In the genomic region with DNA sequence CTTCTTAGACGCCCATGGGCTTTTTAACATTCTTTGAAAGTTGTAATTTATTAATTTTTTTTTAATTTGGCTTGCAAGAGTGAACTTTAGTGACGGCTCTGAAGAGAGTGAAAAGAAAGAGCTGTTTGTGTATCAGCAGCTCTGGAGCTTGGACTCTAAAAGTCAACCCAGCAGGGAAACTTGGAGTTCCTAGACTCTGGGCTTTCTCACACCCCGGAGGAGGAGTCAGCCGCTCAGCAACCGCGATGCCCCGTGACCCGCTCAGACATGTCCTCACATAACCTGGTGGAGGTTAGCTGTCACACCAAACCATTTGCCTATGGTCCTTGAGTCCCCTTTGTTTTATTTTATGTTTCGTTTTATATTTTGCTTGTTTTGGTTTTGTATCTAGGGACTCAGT, we compare ENCODE assay signal across 20 mouse cellular contexts.
DNase-seq lines count a peak whose midpoint lies in the region; ATAC-seq lines count a peak whose summit lies in the region.
"Had no signal": no experiment of that assay in that cellular context is flagged by ENCODE, and none has a peak within 500 bp of the region (broad histone marks: within the 10 kb centered on the region; RNA-seq: fewer than 3 reads in every experiment).

No protein-coding gene starts in this region.

- H3K36me3 ChIP-seq in liver, embryonic 12.5 days: no peaks in the 10 kb centered on the region
- H3K36me3 ChIP-seq in hindbrain, embryonic 10.5 days: no peaks in the 10 kb centered on the region
- H3K36me3 ChIP-seq: embryonic facial prominence, embryonic 15.5 days; forebrain, embryonic 12.5 days had no signal

- WGBS in liver, embryonic 12.5 days (ENCODE audit: insufficient replicate concordance): 73% methylated on average over 9 of the region's 9 CpGs
- WGBS in hindbrain, embryonic 10.5 days: 84% methylated on average over 9 of the region's 9 CpGs

- no peak overlapping the region for H3K4me2 ChIP-seq in liver, embryonic 12.5 days
- H3K4me2 ChIP-seq: embryonic facial prominence, embryonic 15.5 days; forebrain, embryonic 12.5 days had no signal

- intact Hi-C loops in heart, postnatal 36 days (cut with DNase I): no loop called here

- no peaks in the 10 kb centered on the region for H3K9me3 ChIP-seq in liver, embryonic 12.5 days (replicated peaks)
- 0 out of 2 replicates have a peak, but pooled peaks cover 2% of the 10 kb centered on the region for H3K9me3 ChIP-seq in hindbrain, embryonic 10.5 days
- H3K9me3 ChIP-seq: embryonic facial prominence, embryonic 15.5 days; forebrain, embryonic 12.5 days had no signal

- DNase-seq in heart, adult 11 months: peak; percentile 95
- DNase-seq in heart, postnatal 36 days: no peak
- DNase-seq in Muller cell, postnatal 12 days (ENCODE audit: inconsistent ontology term): peak; percentile 36
- DNase-seq in kidney, adult 18-20 months: peak; percentile 41
- DNase-seq in kidney, postnatal 10 days: peak; percentile 68
- DNase-seq in MN1 (ENCODE audit: low spot score): no peak
- DNase-seq in hindbrain, embryonic 10.5 days (ENCODE audit: low spot score): no peak
- DNase-seq: adrenal gland, postnatal 25 days; cerebellum, adult 8-10 months; embryo, embryonic 11 days; gastrocnemius, postnatal 25 days; midbrain, embryonic 14.5 days; retina, postnatal 1 day; thymus, postnatal 4 days had no signal

- H3K4me1 ChIP-seq in liver, embryonic 12.5 days: no peaks in the 10 kb centered on the region
- 0 out of 2 replicates have a peak, but pooled peaks cover 4% of the 10 kb centered on the region for H3K4me1 ChIP-seq in hindbrain, embryonic 10.5 days (replicated peaks)
- H3K4me1 ChIP-seq: embryonic facial prominence, embryonic 15.5 days; forebrain, embryonic 12.5 days had no signal

- H3K4me3 ChIP-seq in liver, embryonic 12.5 days: no peak overlapping the region
- H3K4me3 ChIP-seq in hindbrain, embryonic 10.5 days: no peak overlapping the region
- H3K4me3 ChIP-seq: embryonic facial prominence, embryonic 15.5 days; forebrain, embryonic 12.5 days; layer of hippocampus, adult 2 months; left cerebral cortex, adult 2 months had no signal

- no peak overlapping the region for H3K9ac ChIP-seq in liver, embryonic 12.5 days
- H3K9ac ChIP-seq: embryonic facial prominence, embryonic 15.5 days; forebrain, embryonic 12.5 days; liver, embryonic 14.5 days had no signal

- H3K27me3 ChIP-seq in liver, embryonic 12.5 days (replicated peaks): 0 out of 2 replicates have a peak, but pooled peaks cover 5% of the 10 kb centered on the region
- no peaks in the 10 kb centered on the region for H3K27me3 ChIP-seq in hindbrain, embryonic 10.5 days (ENCODE audit: insufficient read depth, poor library complexity, severe bottlenecking)
- H3K27me3 ChIP-seq: embryonic facial prominence, embryonic 15.5 days; forebrain, embryonic 12.5 days had no signal

- no peak for ATAC-seq in liver, embryonic 12.5 days

- H3K27ac ChIP-seq in liver, embryonic 12.5 days: no peak overlapping the region
- H3K27ac ChIP-seq in hindbrain, embryonic 10.5 days: no peak overlapping the region
- H3K27ac ChIP-seq: embryonic facial prominence, embryonic 15.5 days; forebrain, embryonic 12.5 days; layer of hippocampus, adult 2 months; left cerebral cortex, adult 2 months; liver, embryonic 14.5 days had no signal

Comparison
In these comparisons a context has a peak if more than half of its experiments do, and no peak if none do; other contexts are left out.
1. DNase-seq: peak in heart, adult 11 months (single experiment), Muller cell, postnatal 12 days (single experiment), kidney, adult 18-20 months (single experiment) and kidney, postnatal 10 days (single experiment); none in heart, postnatal 36 days (0 of 2), MN1 (single experiment) and hindbrain, embryonic 10.5 days (single experiment).